Mouse (Mus musculus): Measurements from ENCODE around the gene Smarcd1. TPM values are rescaled to one million over a fixed set of nuclear protein-coding genes. Genes with fewer than 3 reads are reported as not detected.

The Smarcd1 gene
- 141 and 157 TPM in 2 replicates for polyA plus RNA-seq (2016; fragmentation: Nextera tagmentation; extraction: Ambion mirVana)

- Histone ChIP-seq H3K27me3 (peaks cover 5% of the 10 kb centered on the region), H3K4me1 (peaks cover 33% of the 10 kb centered on the region), H3K36me3 (peaks cover 38% of the 10 kb centered on the region), H3K27ac (replicated peaks) (peak within 1 kb of the TSS; percentile 96), H3K4me2 (replicated peaks) (peak within 1 kb of the TSS; percentile 91), H3K4me3 (peak within 1 kb of the TSS; percentile 85), H3K9me3 (no peaks in the 10 kb centered on the region), H3K9ac (replicated peaks) (peak within 1 kb of the TSS; percentile 97)
- ATAC-seq (ENCODE audit: low FRiP score, low read depth), result peak; percentile 94
- WGBS, result under 1% methylated on average over 71 of the region's 71 CpGs
Measured at GRCm38 (mm10) chr15:99701999-99702900, at the start of gene Smarcd1. Smarcd1 (plus strand) TSS chr15:99702129.

DNA sequence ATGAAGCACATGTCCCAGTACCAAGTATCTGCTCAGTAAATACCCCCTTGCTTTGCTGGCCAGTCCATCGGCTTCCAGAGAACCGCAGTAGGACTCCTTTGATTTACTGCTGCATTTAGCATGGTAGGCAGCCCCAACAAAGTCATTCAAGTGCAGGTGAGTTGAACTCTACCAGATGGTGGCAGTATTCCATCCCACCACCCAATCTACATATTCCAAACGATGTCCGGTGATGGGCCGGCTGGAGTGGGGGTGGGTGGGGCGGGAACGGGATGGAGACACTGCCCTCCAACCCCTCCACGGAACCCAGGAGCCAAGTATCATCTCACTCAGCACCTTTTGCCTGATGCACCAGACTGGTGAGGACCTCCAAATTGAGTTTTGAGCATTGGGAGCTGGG, 48.6 kb upstream of the Smarcd1 start:
- no peak for ATAC-seq (ENCODE audit: low FRiP score, low read depth)
- no peak overlapping the region for H3K27ac ChIP-seq (replicated peaks)
- H3K9me3 ChIP-seq, result no peaks in the 10 kb centered on the region
- H3K27me3 ChIP-seq, result peaks cover 44% of the 10 kb centered on the region
- H3K36me3 ChIP-seq, result no peaks in the 10 kb centered on the region
- H3K9ac ChIP-seq (replicated peaks), result 0 out of 2 replicates have a peak overlapping the region, but pooled peaks have one; percentile 21
- H3K4me2 ChIP-seq (replicated peaks), result peak overlapping the region; percentile 46
- 9% methylated on average over 8 of the region's 8 CpGs for WGBS
- peaks cover 39% of the 10 kb centered on the region for H3K4me1 ChIP-seq
- peak overlapping the region; percentile 22; the same call in 1 of the 2 replicates for H3K4me3 ChIP-seq

- Histone ChIP-seq H3K9me3 (no peaks in the 10 kb centered on the region), H3K27ac (replicated peaks) (no peak overlapping the region), H3K4me2 (replicated peaks) (peak overlapping the region; percentile 46), H3K27me3 (peaks cover 44% of the 10 kb centered on the region), H3K4me3 (peak overlapping the region; percentile 22), H3K4me1 (peaks cover 36% of the 10 kb centered on the region), H3K36me3 (no peaks in the 10 kb centered on the region), H3K9ac (replicated peaks) (peak overlapping the region; percentile 21; the same call in 1 of the 2 replicates)
- no peak for ATAC-seq (ENCODE audit: low FRiP score, low read depth)
- 4% methylated on average over 21 of the region's 21 CpGs for WGBS
Measured at GRCm38 (mm10) chr15:99653876-99654275, 48.1 kb upstream of the Smarcd1 start.

GRCm38 (mm10) chr15:99655956-99656355, 46.0 kb upstream of the Smarcd1 start:
- 0 out of 2 replicates have a peak overlapping the region, but pooled peaks have one; percentile 35 for H3K27ac ChIP-seq (replicated peaks)

DNA sequence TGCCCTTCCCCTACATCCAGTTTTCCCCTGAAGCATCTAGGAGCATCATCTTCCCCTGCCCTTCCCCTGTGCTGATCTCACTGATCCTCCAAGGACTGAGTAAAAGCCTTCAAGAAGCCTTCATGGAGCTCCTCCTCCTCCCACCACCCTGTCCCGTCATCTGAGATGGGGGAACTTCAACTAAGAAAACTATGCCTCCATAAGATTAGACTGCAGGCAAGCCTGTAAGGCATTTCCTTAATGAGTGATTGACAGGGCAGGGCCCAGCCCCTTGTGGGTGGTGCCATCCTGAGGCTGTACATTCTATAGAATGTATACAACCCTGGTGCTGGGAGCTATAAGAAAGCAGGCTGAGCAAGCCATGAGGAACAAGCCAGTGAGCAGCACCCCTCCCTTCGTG, 43.5 kb upstream of the Smarcd1 start:
- H3K27ac ChIP-seq (replicated peaks), result no peak overlapping the region
- 57% methylated on average over 2 of the region's 2 CpGs for WGBS
- H3K9me3 ChIP-seq, result no peaks in the 10 kb centered on the region
- no peaks in the 10 kb centered on the region for H3K36me3 ChIP-seq
- H3K4me2 ChIP-seq (replicated peaks), result no peak overlapping the region
- no peak overlapping the region for H3K9ac ChIP-seq (replicated peaks)
- H3K27me3 ChIP-seq, result peaks cover 36% of the 10 kb centered on the region
- no peak overlapping the region for H3K4me3 ChIP-seq
- peaks cover 16% of the 10 kb centered on the region for H3K4me1 ChIP-seq
- ATAC-seq (ENCODE audit: low FRiP score, low read depth), result no peak

More at GRCm38 (mm10) chr15:99655956-99656355, 46.0 kb upstream of the Smarcd1 start:
- no peak overlapping the region; the same call in 1 of the 2 replicates for H3K9ac ChIP-seq (replicated peaks)
- H3K9me3 ChIP-seq, result no peaks in the 10 kb centered on the region
- 52% methylated on average over 9 of the region's 9 CpGs for WGBS
- H3K4me1 ChIP-seq, result peaks cover 16% of the 10 kb centered on the region; the same call in 1 of the 2 replicates
- H3K36me3 ChIP-seq, result no peaks in the 10 kb centered on the region
- ATAC-seq (ENCODE audit: low FRiP score, low read depth), result no peak
- no peak overlapping the region for H3K4me3 ChIP-seq
- no peak overlapping the region for H3K4me2 ChIP-seq (replicated peaks)
- peaks cover 44% of the 10 kb centered on the region for H3K27me3 ChIP-seq

- Histone ChIP-seq H3K27ac (replicated peaks) (peak overlapping the region; percentile 69), H3K4me2 (replicated peaks) (no peak overlapping the region), H3K4me3 (no peak overlapping the region), H3K27me3 (peaks cover 18% of the 10 kb centered on the region), H3K36me3 (no peaks in the 10 kb centered on the region), H3K4me1 (peaks cover 35% of the 10 kb centered on the region), H3K9me3 (no peaks in the 10 kb centered on the region), H3K9ac (replicated peaks) (no peak overlapping the region)
- 95% methylated on average over 15 of the region's 15 CpGs for WGBS
- no peak for ATAC-seq (ENCODE audit: low FRiP score, low read depth)
Measured at GRCm38 (mm10) chr15:99661121-99661830, 40.7 kb upstream of the Smarcd1 start.

DNA sequence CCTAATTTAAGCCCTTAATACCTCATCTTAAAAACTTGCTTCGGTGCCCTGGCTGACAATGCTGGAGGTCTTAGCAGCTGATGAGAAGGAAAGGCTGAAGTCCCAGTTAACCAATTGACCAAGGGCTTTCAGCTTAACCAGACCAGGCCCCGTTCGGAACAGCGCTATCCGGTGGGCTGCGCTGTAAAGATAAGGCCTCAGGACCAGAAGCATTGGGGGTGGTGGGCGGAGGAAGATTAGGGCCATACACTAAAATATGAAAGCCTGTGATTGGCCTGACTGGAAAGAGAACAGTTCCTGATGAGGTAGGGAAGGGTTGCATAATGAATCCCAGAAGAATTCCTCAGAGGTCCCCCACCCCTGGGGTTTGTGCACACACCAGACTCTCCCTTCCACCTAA, 39.6 kb upstream of the Smarcd1 start:
- peaks cover 22% of the 10 kb centered on the region for H3K27me3 ChIP-seq
- 48% methylated on average over 7 of the region's 7 CpGs for WGBS

GRCm38 (mm10) chr15:99663964-99664599, 37.8 kb upstream of the Smarcd1 start:
- Histone ChIP-seq H3K27me3 (peaks cover 23% of the 10 kb centered on the region), H3K9me3 (no peaks in the 10 kb centered on the region), H3K4me1 (peaks cover 43% of the 10 kb centered on the region), H3K36me3 (no peaks in the 10 kb centered on the region), H3K9ac (replicated peaks) (peak overlapping the region; percentile 46), H3K27ac (replicated peaks) (peak overlapping the region; percentile 88), H3K4me2 (replicated peaks) (peak overlapping the region; percentile 63), H3K4me3 (peak overlapping the region; percentile 42)
- ATAC-seq (ENCODE audit: low FRiP score, low read depth), result peak; percentile 78; the same call in 1 of the 2 replicates
- 5% methylated on average over 17 of the region's 17 CpGs for WGBS

More for the DNA sequence above, 39.6 kb upstream of the Smarcd1 start:
- ATAC-seq (ENCODE audit: low FRiP score, low read depth), result no peak
- H3K4me3 ChIP-seq, result no peak overlapping the region
- H3K4me1 ChIP-seq, result peaks cover 40% of the 10 kb centered on the region
- peak overlapping the region; percentile 69 for H3K27ac ChIP-seq (replicated peaks)
- no peak overlapping the region for H3K9ac ChIP-seq (replicated peaks)
- no peaks in the 10 kb centered on the region for H3K9me3 ChIP-seq
- H3K4me2 ChIP-seq (replicated peaks), result no peak overlapping the region
- H3K36me3 ChIP-seq, result no peaks in the 10 kb centered on the region

- Histone ChIP-seq H3K9me3 (no peaks in the 10 kb centered on the region), H3K27me3 (peaks cover 30% of the 10 kb centered on the region), H3K36me3 (no peaks in the 10 kb centered on the region), H3K4me3 (peak overlapping the region; percentile 42), H3K9ac (replicated peaks) (peak overlapping the region; percentile 46), H3K27ac (replicated peaks) (peak overlapping the region; percentile 88), H3K4me2 (replicated peaks) (peak overlapping the region; percentile 63), H3K4me1 (peaks cover 50% of the 10 kb centered on the region)
- WGBS, result under 1% methylated on average over 52 of the region's 52 CpGs
- peak; percentile 92 for ATAC-seq (ENCODE audit: low FRiP score, low read depth)
Measured at GRCm38 (mm10) chr15:99664600-99665451, 37.1 kb upstream of the Smarcd1 start.

DNA sequence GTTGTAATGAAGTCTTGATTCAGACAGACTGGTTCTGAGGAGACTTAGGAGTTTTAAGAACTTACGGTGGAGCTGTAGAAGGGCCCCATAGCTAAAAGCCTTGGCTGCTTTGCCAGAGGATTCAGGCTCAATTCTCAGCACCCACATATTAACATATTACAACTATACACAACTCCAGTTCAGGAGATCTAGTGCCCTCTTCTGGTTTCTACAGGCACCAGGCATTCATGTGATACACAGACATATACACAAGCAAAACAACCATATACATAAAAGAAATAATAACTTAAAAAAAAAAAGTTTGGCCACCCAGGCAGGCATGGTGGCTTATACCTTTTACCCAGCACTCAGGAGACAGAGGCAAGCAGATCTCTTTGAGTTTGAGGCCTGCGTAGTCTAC, 34.4 kb upstream of the Smarcd1 start:
- Histone ChIP-seq H3K4me1 (peaks cover 61% of the 10 kb centered on the region), H3K4me3 (no peak overlapping the region), H3K27ac (replicated peaks) (no peak overlapping the region), H3K36me3 (no peaks in the 10 kb centered on the region), H3K27me3 (peaks cover 50% of the 10 kb centered on the region), H3K9ac (replicated peaks) (no peak overlapping the region), H3K4me2 (replicated peaks) (no peak overlapping the region), H3K9me3 (no peaks in the 10 kb centered on the region)
- WGBS, result 98% methylated on average over 2 of the region's 2 CpGs
- ATAC-seq (ENCODE audit: low FRiP score, low read depth), result no peak

GRCm38 (mm10) chr15:99668881-99669280, 33.0 kb upstream of the Smarcd1 start:
- Histone ChIP-seq H3K9ac (replicated peaks) (no peak overlapping the region), H3K4me3 (peak overlapping the region; percentile 3; the same call in 1 of the 2 replicates), H3K27ac (replicated peaks) (peak overlapping the region; percentile 73)

More at GRCm38 (mm10) chr15:99668881-99669280, 33.0 kb upstream of the Smarcd1 start:
- Histone ChIP-seq H3K4me1 (peaks cover 60% of the 10 kb centered on the region), H3K9me3 (no peaks in the 10 kb centered on the region), H3K27me3 (peaks cover 60% of the 10 kb centered on the region), H3K4me2 (replicated peaks) (peak overlapping the region; percentile 88; the same call in 1 of the 2 replicates), H3K36me3 (no peaks in the 10 kb centered on the region)
- 2% methylated on average over 12 of the region's 12 CpGs for WGBS
- no peak for ATAC-seq (ENCODE audit: low FRiP score, low read depth)
